Mouse (Mus musculus) cortical plate, adult 2 months (tissue): ENCODE data around the gene Zdbf2. TPM values are rescaled to one million over a fixed set of nuclear protein-coding genes. Genes with fewer than 3 reads are reported as not detected.
"Not testable (repeated sequence)": the region's sequence is repeated elsewhere in the genome, so short reads cannot be mapped to it uniquely, and the experiment has no call there.

Experiments used
- H3K27ac ChIP-seq: fragments of 200-500 bp; 2 replicates; pipeline ENCODE4 v1.5.1; 2012; ENCODE audit warnings: low read length, control low read depth, inconsistent platforms; ENCODE audit not compliant: insufficient read depth
- H3K4me1 ChIP-seq: fragments of 200-500 bp; 2 replicates; pipeline ENCODE4 v1.6.1; 2011; ENCODE audit warnings: low read length; ENCODE audit not compliant: control insufficient read depth, insufficient read depth
- H3K4me3 ChIP-seq: fragments of 200-500 bp; 2 replicates; pipeline ENCODE4 v1.5.1; 2011; ENCODE audit warnings: mild to moderate bottlenecking, low read length, control low read depth; ENCODE audit not compliant: insufficient read depth
- CTCF ChIP-seq: fragments of 200-500 bp; IDR thresholded peaks from 2 replicates; pipeline ENCODE4 v1.5.1; 2011; ENCODE audit warnings: mild to moderate bottlenecking, control low read depth, low read length; ENCODE audit not compliant: insufficient read depth; ENCODE audit errors: extremely low read depth
- POLR2A ChIP-seq: fragments of 200-500 bp; IDR thresholded peaks from 2 replicates; pipeline ENCODE4 v1.6.1; 2011; ENCODE audit warnings: mild to moderate bottlenecking, low read length, control low read depth; ENCODE audit not compliant: insufficient read depth; ENCODE audit errors: extremely low read depth
- polyA plus RNA-seq: library from polyadenylated mRNA; depleted of rRNA; stranded (reverse); fragments of >200 nt; gene quantifications from 2 replicates; pipeline ENCODE4 v1.2.3, GENCODE M21; 2012

Zdbf2 gene
- polyA plus RNA-seq, 1 experiment, result 5.2 TPM

GRCm38 (mm10) chr1:63261041-63261590, 11.9 kb upstream of the Zdbf2 start:
- H3K4me3 ChIP-seq, result no peak overlapping the region
- 0 out of 2 replicates have a peak, but pooled peaks cover 1% of the 10 kb centered on the region for H3K4me1 ChIP-seq
- H3K27ac ChIP-seq, result no peak overlapping the region
- TF ChIP-seq POLR2A, result no peak
- no peak for TF ChIP-seq CTCF

DNA sequence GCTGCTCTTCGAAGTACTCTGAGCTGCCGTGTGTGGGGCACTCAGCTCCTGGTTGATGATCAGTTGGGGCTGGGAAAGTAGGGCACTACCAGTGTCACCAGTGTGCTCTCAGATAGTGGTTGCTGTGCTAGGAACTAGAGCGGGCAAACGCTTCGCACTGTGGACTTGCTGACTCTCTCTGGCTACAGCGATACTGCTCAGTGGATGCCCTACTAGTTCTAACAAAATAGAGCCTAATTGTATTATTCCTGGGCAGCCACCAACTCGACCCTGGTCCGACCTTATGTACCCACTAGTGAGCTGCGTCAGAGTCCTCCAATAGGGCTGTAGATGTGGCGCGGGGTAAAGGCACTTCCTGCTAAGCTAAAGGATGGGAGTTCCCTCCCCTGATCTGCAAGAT, 9.4 kb upstream of the Zdbf2 start:
- TF ChIP-seq POLR2A, result no peak
- no peaks in the 10 kb centered on the region for H3K4me1 ChIP-seq
- H3K4me3 ChIP-seq, result no peak overlapping the region
- no peak overlapping the region for H3K27ac ChIP-seq

DNA sequence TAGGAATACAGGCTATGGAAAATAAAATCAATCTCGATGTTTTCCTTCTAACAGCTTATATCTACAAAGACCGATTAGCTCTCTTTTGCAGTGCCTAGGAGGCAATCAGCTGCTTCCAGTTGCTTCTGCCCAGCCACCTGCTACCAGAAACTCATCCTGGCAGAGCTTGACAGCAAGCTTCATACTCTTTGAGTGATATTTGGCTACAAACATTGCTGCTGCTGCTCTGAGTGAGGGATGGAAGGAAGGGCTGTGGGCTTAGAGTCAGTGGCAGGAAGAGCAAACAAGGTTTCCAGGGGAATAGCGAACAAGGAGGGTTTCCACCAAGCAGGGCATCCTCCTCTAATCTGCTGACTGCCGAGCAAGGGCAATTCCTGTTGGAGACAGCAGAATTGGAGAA, 7.6 kb upstream of the Zdbf2 start:
- no peak overlapping the region for H3K27ac ChIP-seq
- H3K4me1 ChIP-seq, result no peaks in the 10 kb centered on the region
- TF ChIP-seq POLR2A, result no peak
- TF ChIP-seq CTCF, result no peak
- no peak overlapping the region for H3K4me3 ChIP-seq

GRCm38 (mm10) chr1:63266121-63266520, 6.9 kb upstream of the Zdbf2 start:
- H3K4me3 ChIP-seq, result no peak overlapping the region
- no peaks in the 10 kb centered on the region for H3K4me1 ChIP-seq
- TF ChIP-seq POLR2A (no peak), CTCF (no peak)
- no peak overlapping the region for H3K27ac ChIP-seq

DNA sequence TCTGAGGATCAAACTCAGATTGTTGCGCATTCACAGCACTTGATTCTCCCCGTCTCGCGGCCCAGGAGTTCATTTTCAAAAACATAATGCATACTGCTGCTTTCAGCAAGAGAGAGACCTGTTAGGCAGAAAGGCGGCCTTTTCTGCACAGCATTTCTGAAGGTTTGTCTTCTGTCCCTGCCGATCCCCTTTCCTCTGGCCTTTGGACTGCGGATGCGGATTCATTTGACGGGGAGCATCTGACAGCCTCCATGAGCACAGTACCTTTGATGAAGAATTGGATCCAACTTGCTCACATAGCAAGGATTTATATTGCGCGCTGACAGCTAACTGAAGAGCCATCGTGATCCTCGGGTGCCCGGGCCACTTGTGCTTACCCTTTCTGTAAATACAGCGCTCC, 6.3 kb upstream of the Zdbf2 start:
- no peak for TF ChIP-seq POLR2A
- TF ChIP-seq CTCF, result no peak
- H3K4me1 ChIP-seq, result no peaks in the 10 kb centered on the region
- no peak overlapping the region for H3K27ac ChIP-seq
- H3K4me3 ChIP-seq, result no peak overlapping the region

GRCm38 (mm10) chr1:63272125-63272675, 865 bp upstream of the Zdbf2 start:
- no peak overlapping the region for H3K4me3 ChIP-seq
- no peak overlapping the region for H3K27ac ChIP-seq
- no peaks in the 10 kb centered on the region for H3K4me1 ChIP-seq
- TF ChIP-seq CTCF (no peak), POLR2A (no peak)

DNA sequence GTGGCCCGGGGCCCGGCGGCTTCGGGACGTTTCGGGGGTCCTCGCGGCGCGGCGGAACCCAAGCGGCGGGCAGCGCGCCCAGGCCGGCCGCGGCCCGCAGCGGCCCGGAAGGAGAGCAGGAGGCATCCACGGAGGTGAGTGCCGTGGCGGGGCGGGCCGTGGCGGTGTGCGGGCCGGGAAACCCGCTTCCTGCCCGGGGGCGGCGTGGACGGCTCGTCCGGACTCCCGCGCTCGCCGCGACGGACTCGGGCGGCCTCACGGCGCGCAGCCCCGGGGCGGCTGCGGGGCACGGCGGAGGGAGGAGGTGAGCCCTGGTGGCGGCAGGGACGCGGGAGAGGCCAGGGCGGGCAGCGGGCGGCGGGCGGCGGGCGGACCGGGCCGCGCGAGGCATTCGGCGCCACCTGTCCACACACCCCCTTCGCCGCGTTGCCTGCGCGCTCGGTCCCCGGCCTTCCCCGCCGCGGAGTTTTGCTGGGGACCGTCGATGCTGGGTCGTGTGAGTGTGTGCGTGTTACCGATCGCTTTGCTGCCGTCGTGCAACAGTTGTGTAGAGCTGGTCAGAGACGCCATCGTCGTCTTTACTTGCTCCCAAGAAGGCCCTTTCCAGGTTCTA, 380 bp downstream of the Zdbf2 start:
- Histone ChIP-seq H3K4me1 (no peaks in the 10 kb centered on the region), H3K27ac (peak overlapping the region; percentile 84; the same call in 1 of the 2 replicates), H3K4me3 (peak overlapping the region; percentile 55)
- TF ChIP-seq CTCF, result no peak
- no peak for TF ChIP-seq POLR2A

DNA sequence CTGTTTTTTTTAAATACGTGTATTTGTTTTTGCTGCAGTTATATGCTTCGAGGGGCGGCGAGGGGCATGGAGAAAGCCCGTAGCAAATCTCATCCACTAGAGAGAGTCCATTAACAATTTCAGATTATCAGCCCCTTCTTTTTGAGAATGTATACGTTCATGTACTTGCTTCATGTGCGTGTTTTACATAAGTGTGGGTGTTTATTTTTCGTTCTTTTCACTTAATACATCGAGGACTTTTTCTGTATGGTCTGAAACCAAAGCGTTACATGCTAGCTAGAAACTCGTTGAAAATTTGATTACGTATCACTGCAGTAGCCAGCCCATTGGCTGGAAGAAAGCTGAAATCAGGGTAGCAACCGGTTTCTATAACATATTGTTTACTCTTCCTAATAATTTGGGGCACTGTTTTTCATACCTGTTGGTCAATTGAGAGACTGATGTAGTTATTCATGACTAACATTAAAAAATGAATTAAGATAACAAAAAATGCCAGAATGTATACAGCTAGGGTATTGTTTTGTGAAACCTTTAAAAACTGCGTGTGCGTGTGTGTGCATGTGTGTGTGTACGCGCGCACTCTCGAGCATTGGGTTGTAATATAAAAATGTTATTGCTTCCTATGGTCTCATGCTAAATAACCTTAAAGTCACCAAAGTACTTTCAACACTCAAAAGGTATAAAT, 1.1 kb downstream of the Zdbf2 start:
- Histone ChIP-seq H3K4me3 (peak overlapping the region; percentile 55), H3K4me1 (no peaks in the 10 kb centered on the region), H3K27ac (no peak overlapping the region)
- TF ChIP-seq POLR2A (no peak), CTCF (no peak)

DNA sequence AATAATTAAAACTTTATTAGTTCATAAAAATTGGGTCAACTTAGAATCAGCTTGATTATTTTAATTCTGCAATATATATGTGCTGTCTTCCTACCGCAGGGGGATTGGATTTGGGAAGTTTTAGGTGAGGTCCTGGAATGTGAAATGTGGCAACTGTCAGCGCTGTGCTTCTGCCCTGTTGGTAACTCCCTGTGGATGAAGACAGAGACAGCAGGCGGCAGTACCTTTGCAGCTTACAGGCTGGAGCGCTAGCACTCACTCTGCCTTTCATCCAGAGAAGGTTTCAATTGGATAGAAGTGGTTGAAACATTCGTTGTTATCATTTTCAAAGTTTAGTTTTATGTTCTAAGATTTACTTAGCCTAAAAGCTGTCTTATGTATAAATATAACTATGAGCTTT, 5.0 kb downstream of the Zdbf2 start:
- TF ChIP-seq POLR2A, result no peak
- TF ChIP-seq CTCF, result no peak
- no peaks in the 10 kb centered on the region for H3K4me1 ChIP-seq
- no peak overlapping the region for H3K4me3 ChIP-seq
- H3K27ac ChIP-seq, result no peak overlapping the region

- H3K4me1 ChIP-seq, result no peaks in the 10 kb centered on the region
- H3K4me3 ChIP-seq, result no peak overlapping the region
- no peak for TF ChIP-seq CTCF
- TF ChIP-seq POLR2A, result no peak
- H3K27ac ChIP-seq, result no peak overlapping the region
These were observed 20.9 kb downstream of the Zdbf2 start for GRCm38 (mm10) chr1:63293965-63294364.

- no peak for TF ChIP-seq CTCF
- no peak for TF ChIP-seq POLR2A
- H3K4me1 ChIP-seq, result no peaks in the 10 kb centered on the region
- no peak overlapping the region for H3K4me3 ChIP-seq
- H3K27ac ChIP-seq, result no peak overlapping the region
These were observed 36.6 kb downstream of the Zdbf2 start for GRCm38 (mm10) chr1:63309661-63310060.

- not testable (repeated sequence) for H3K4me3 ChIP-seq, H3K4me1 ChIP-seq, H3K27ac ChIP-seq
These were observed 50.6 kb downstream of the Zdbf2 start for GRCm38 (mm10) chr1:63323565-63324132.
